Mouse (Mus musculus) liver, embryonic 15.5 days (tissue): ENCODE data around the gene Fam133b. TPM values are rescaled to one million over a fixed set of nuclear protein-coding genes. Genes with fewer than 3 reads are reported as not detected.

ENCODE experiments used
- ATAC-seq: fragments of 200-750 bp; cut with Nextera tagmentation; 2 replicates; pipeline ENCODE4 v1.8.0; 2017; ENCODE audit warnings: moderate number of reproducible peaks, mild to moderate bottlenecking, moderate library complexity; ENCODE audit not compliant: insufficient read depth
- H3K27ac ChIP-seq: fragments of 300-500 bp; sonication (generic); replicated peaks from 2 replicates; pipeline ENCODE4 v1.5.1; 2015; ENCODE audit warnings: mild to moderate bottlenecking, inconsistent platforms
- H3K27me3 ChIP-seq: fragments of 300-500 bp; sonication (generic); 2 replicates; pipeline ENCODE4 v1.6.1; 2015; ENCODE audit warnings: mild to moderate bottlenecking, inconsistent platforms
- H3K36me3 ChIP-seq: fragments of 300-500 bp; sonication (generic); replicated peaks from 2 replicates; pipeline ENCODE4 v1.6.1; 2015; ENCODE audit warnings: moderate library complexity, mild to moderate bottlenecking, inconsistent platforms
- H3K4me1 ChIP-seq: fragments of 300-500 bp; sonication (generic); replicated peaks from 2 replicates; pipeline ENCODE4 v1.6.1; 2015; ENCODE audit warnings: inconsistent platforms
- H3K4me2 ChIP-seq: fragments of 300-500 bp; sonication (generic); 2 replicates; pipeline ENCODE4 v1.6.1; 2015; ENCODE audit warnings: moderate library complexity, mild to moderate bottlenecking, inconsistent platforms
- H3K4me3 ChIP-seq: fragments of 300-500 bp; sonication (generic); replicated peaks from 2 replicates; pipeline ENCODE4 v1.5.1; 2015; ENCODE audit warnings: mild to moderate bottlenecking, inconsistent platforms
- H3K9ac ChIP-seq: fragments of 300-500 bp; sonication (generic); 2 replicates; pipeline ENCODE4 v1.6.1; 2015; ENCODE audit warnings: moderate library complexity, mild to moderate bottlenecking, inconsistent platforms
- H3K9me3 ChIP-seq: fragments of 300-500 bp; sonication (generic); replicated peaks from 2 replicates; pipeline ENCODE4 v1.6.1; 2016; ENCODE audit warnings: inconsistent platforms
- WGBS: fragments of 180-500 bp; shearing (Covaris S2); methylation state at CpG from one replicate; pipeline ENCODE4 v1.1.7; 2015; ENCODE audit warnings: mixed read lengths; ENCODE audit not compliant: insufficient replicate concordance; 5-methylcytosine and 5-hydroxymethylcytosine counted together
- polyA plus RNA-seq: library from polyadenylated mRNA; unstranded; fragments of >200 nt; fragmentation: Nextera tagmentation; extraction: Ambion mirVana; gene quantifications from 2 replicates; pipeline ENCODE4 v1.2.1, GENCODE M21; 2015

Fam133b gene
- polyA plus RNA-seq: 8.6 and 9.2 TPM in 2 replicates

- ATAC-seq: peak; percentile 92
- Histone ChIP-seq H3K9me3 (no peaks in the 10 kb centered on the region), H3K36me3 (peaks cover 11% of the 10 kb centered on the region), H3K4me2 (peak within 1 kb of the TSS; percentile 72), H3K9ac (peak within 1 kb of the TSS; percentile 97), H3K4me1 (peaks cover 26% of the 10 kb centered on the region), H3K27me3 (no peaks in the 10 kb centered on the region), H3K27ac (peak within 1 kb of the TSS; percentile 84), H3K4me3 (peak within 1 kb of the TSS; percentile 98)
- WGBS: under 1% methylated on average over 80 of the region's 80 CpGs
Observed at GRCm38 (mm10) chr5:3543629-3544479, at the start of gene Fam133b. Fam133b (plus strand) TSS chr5:3543833.

GRCm38 (mm10) chr5:3493968-3494367 lies 49.7 kb upstream of the Fam133b start:
- Histone ChIP-seq H3K36me3 (peaks cover 8% of the 10 kb centered on the region; the same call in 1 of the 2 replicates), H3K9ac (no peak overlapping the region), H3K9me3 (no peaks in the 10 kb centered on the region), H3K4me3 (no peak overlapping the region), H3K27ac (no peak overlapping the region), H3K4me2 (no peak overlapping the region), H3K4me1 (peaks cover 29% of the 10 kb centered on the region), H3K27me3 (no peaks in the 10 kb centered on the region)
- WGBS: 71% methylated on average over 9 of the region's 9 CpGs
- no peak for ATAC-seq

GRCm38 (mm10) chr5:3494452-3495187 lies 49.0 kb upstream of the Fam133b start:
- H3K27ac ChIP-seq: no peak overlapping the region

GRCm38 (mm10) chr5:3497505-3497925 lies 46.1 kb upstream of the Fam133b start:
- Histone ChIP-seq H3K27me3 (no peaks in the 10 kb centered on the region), H3K9ac (no peak overlapping the region), H3K27ac (0 out of 2 replicates have a peak overlapping the region, but pooled peaks have one; percentile 24), H3K9me3 (no peaks in the 10 kb centered on the region), H3K4me3 (no peak overlapping the region), H3K4me1 (peaks cover 34% of the 10 kb centered on the region), H3K4me2 (no peak overlapping the region), H3K36me3 (peaks cover 8% of the 10 kb centered on the region; the same call in 1 of the 2 replicates)
- no peak for ATAC-seq
- 22% methylated on average over 5 of the region's 5 CpGs for WGBS

More at GRCm38 (mm10) chr5:3494452-3495187, 49.0 kb upstream of the Fam133b start:
- no peak overlapping the region for H3K9ac ChIP-seq
- H3K4me3 ChIP-seq: no peak overlapping the region
- H3K9me3 ChIP-seq: no peaks in the 10 kb centered on the region
- H3K27me3 ChIP-seq: no peaks in the 10 kb centered on the region
- 61% methylated on average over 8 of the region's 8 CpGs for WGBS
- ATAC-seq: no peak
- peaks cover 8% of the 10 kb centered on the region; the same call in 1 of the 2 replicates for H3K36me3 ChIP-seq
- H3K4me1 ChIP-seq: peaks cover 25% of the 10 kb centered on the region
- no peak overlapping the region for H3K4me2 ChIP-seq

DNA sequence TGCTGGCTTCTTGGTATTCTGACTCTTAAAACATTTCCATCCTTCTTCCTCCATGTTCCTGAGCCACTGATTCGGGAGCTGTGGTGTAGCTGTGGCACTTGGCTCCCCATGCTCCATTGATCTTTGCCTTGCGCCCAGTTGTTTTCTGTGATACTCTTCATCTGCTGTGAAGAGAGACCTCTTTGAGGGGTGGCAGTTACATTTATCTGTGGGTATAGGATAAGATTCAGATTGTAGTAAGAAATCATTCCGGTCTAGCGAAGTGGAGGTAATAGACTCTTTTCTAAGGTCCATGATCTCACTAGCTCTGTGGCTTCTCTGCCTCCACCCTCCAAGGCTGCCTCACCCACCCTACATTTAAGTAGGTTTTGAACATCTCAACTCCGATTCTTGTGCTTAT lies 43.3 kb upstream of the Fam133b start:
- WGBS: 54% methylated on average over 5 of the region's 5 CpGs
- Histone ChIP-seq H3K27ac (no peak overlapping the region), H3K36me3 (0 out of 2 replicates have a peak, but pooled peaks cover 3% of the 10 kb centered on the region), H3K4me1 (peaks cover 50% of the 10 kb centered on the region), H3K4me2 (no peak overlapping the region), H3K27me3 (no peaks in the 10 kb centered on the region), H3K9ac (no peak overlapping the region), H3K4me3 (no peak overlapping the region), H3K9me3 (no peaks in the 10 kb centered on the region)
- ATAC-seq: no peak

DNA sequence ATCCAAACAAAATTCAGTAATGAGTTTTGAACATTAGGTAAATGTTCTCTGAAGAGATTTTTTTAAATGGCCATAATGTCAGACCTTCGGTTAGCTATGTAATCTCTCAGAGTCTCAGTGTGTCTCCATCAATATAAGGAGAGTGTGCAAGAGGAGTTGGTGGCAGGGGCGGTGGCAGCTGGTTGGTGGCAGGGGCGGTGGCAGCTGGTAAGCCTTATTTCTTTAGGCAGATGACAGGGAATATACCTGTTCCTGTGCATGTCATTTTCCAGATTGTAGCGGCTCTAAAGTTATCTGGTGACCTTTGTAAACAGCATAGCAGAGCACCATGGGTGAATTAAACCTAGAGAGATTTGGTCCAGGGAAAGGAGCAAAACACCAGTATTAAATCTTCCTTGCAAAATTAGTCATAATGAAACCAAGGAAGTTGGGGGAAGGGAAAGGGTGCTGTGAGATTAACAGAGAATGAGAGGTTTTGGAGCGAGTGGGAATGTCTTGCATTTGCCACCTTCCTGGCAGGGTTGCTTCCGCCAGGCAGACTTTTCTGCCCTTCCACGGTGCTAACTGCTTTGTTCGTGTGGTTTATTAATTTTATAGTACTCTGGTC lies 42.6 kb upstream of the Fam133b start:
- H3K9ac ChIP-seq: no peak overlapping the region
- peaks cover 55% of the 10 kb centered on the region for H3K4me1 ChIP-seq
- no peaks in the 10 kb centered on the region for H3K27me3 ChIP-seq
- 40% methylated on average over 8 of the region's 8 CpGs for WGBS
- no peak overlapping the region for H3K4me3 ChIP-seq
- no peaks in the 10 kb centered on the region for H3K9me3 ChIP-seq
- H3K36me3 ChIP-seq: 0 out of 2 replicates have a peak, but pooled peaks cover 3% of the 10 kb centered on the region
- no peak for ATAC-seq
- H3K4me2 ChIP-seq: peak overlapping the region; percentile 42
- peak overlapping the region; percentile 70 for H3K27ac ChIP-seq

- H3K4me3 ChIP-seq: no peak overlapping the region
- no peaks in the 10 kb centered on the region for H3K9me3 ChIP-seq
- peaks cover 55% of the 10 kb centered on the region for H3K4me1 ChIP-seq
- 21% methylated on average over 8 of the region's 8 CpGs for WGBS
- peak; percentile 43; the same call in 1 of the 2 replicates for ATAC-seq
- H3K27ac ChIP-seq: peak overlapping the region; percentile 70
- no peaks in the 10 kb centered on the region for H3K27me3 ChIP-seq
- H3K9ac ChIP-seq: no peak overlapping the region
- H3K4me2 ChIP-seq: peak overlapping the region; percentile 42
- 0 out of 2 replicates have a peak, but pooled peaks cover 3% of the 10 kb centered on the region for H3K36me3 ChIP-seq
Observed at GRCm38 (mm10) chr5:3501564-3502001, 42.0 kb upstream of the Fam133b start.

- peak overlapping the region; percentile 42 for H3K4me2 ChIP-seq
Observed at GRCm38 (mm10) chr5:3502610-3503350, 40.9 kb upstream of the Fam133b start.

GRCm38 (mm10) chr5:3503373-3503772 lies 40.3 kb upstream of the Fam133b start:
- 55% methylated on average over 4 of the region's 4 CpGs for WGBS
- no peaks in the 10 kb centered on the region for H3K9me3 ChIP-seq
- H3K9ac ChIP-seq: no peak overlapping the region
- H3K36me3 ChIP-seq: no peaks in the 10 kb centered on the region
- H3K27me3 ChIP-seq: no peaks in the 10 kb centered on the region
- no peak for ATAC-seq
- no peak overlapping the region for H3K4me3 ChIP-seq
- H3K27ac ChIP-seq: peak overlapping the region; percentile 70; the same call in 1 of the 2 replicates
- H3K4me1 ChIP-seq: peaks cover 56% of the 10 kb centered on the region
- no peak overlapping the region for H3K4me2 ChIP-seq

More at GRCm38 (mm10) chr5:3502610-3503350, 40.9 kb upstream of the Fam133b start:
- peak; percentile 47 for ATAC-seq
- H3K36me3 ChIP-seq: no peaks in the 10 kb centered on the region
- H3K4me3 ChIP-seq: no peak overlapping the region
- no peak overlapping the region for H3K9ac ChIP-seq
- peaks cover 55% of the 10 kb centered on the region for H3K4me1 ChIP-seq
- WGBS: 30% methylated on average over 11 of the region's 11 CpGs
- H3K27ac ChIP-seq: peak overlapping the region; percentile 70
- H3K27me3 ChIP-seq: no peaks in the 10 kb centered on the region
- no peaks in the 10 kb centered on the region for H3K9me3 ChIP-seq

DNA sequence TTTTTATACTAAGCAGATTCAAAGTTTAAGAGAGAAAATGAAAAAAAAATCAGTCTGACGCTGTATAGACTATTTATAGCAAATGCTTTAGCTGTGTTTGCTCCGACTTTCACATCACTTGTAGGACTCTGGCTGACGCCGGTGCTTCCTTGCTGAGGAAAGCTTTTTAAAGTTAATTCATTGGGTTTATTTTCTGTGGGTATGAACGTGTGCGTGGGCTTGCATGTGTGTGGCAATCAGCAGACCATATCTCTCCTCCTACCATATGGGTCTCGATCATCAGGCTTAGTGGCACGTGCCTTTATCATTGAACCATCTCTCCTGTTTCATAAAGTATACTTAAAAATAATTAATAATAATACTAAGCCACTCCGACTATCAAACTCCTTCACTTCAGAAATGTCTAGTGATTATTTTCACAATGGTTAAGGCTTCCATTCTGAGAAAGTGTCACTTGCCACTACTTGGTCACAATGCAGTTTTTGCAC lies 39.8 kb upstream of the Fam133b start:
- Histone ChIP-seq H3K27ac (no peak overlapping the region), H3K27me3 (no peaks in the 10 kb centered on the region), H3K4me1 (peaks cover 52% of the 10 kb centered on the region), H3K9me3 (no peaks in the 10 kb centered on the region), H3K4me3 (no peak overlapping the region), H3K9ac (no peak overlapping the region), H3K36me3 (no peaks in the 10 kb centered on the region), H3K4me2 (no peak overlapping the region)
- ATAC-seq: no peak
- WGBS: 55% methylated on average over 9 of the region's 9 CpGs
